In the genomic region with DNA sequence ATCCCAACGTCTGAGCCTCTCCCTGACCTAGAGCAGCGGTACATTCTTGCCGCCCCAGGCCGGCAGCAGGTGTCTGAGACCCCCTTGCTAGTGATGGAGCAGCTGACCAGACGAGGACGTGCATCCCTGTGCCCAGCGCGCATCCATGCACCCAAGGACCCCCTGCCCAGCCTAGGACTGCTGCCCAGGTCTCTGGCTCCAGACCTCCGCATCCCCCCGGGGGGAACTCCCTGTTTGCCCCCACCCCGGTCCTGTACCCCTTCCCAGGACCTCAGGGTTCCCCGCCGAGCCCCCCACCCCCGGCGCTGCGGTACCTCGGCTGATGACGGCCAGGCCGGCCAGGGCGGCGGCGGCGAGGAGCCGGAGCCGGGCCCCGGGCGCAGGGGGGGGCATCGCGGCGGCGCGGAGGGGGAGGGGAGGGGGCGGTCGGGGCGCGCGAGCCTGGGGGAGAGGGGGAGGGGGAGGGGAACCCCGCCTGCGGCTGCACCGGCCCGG, we compare ENCODE assay signal across 9 mouse cellular contexts. TPM values are rescaled to one million over a fixed set of nuclear protein-coding genes. Genes with fewer than 3 reads are reported as not detected.
DNase-seq lines count a peak whose midpoint lies in the region; ATAC-seq and TF ChIP-seq lines count a peak whose summit lies in the region.
"Had no signal": no experiment of that assay in that cellular context is flagged by ENCODE, and none has a peak within 500 bp of the region (broad histone marks: within the 10 kb centered on the region; RNA-seq: fewer than 3 reads in every experiment).

A gene (minus strand): TSS at position 445 of the 495 bp plus-strand sequence.

- peaks cover 24% of the 10 kb centered on the region for H3K4me1 ChIP-seq in E14TG2a.4 (replicated peaks; ENCODE audit: low read depth, low read length)
- H3K4me1 ChIP-seq in forebrain, embryonic 13.5 days, result peaks cover 19% of the 10 kb centered on the region
- H3K4me1 ChIP-seq in limb, embryonic 10.5 days, result peaks cover 14% of the 10 kb centered on the region

- peak; percentile 69 for ATAC-seq in forebrain, embryonic 13.5 days
- ATAC-seq in megakaryocyte progenitor cell, adult 5-6 weeks (replicated peaks; ENCODE audit: poor library complexity), result no peak

- no peak for TF ChIP-seq CTCF in E14TG2a.4 (conservative IDR thresholded peaks at IDR 0.05; ENCODE audit: low read length)

- peaks cover 84% of the 10 kb centered on the region for H3K27me3 ChIP-seq in E14TG2a.4 (ENCODE audit: insufficient read depth, low read length)
- H3K27me3 ChIP-seq in forebrain, embryonic 13.5 days, result peaks cover 3% of the 10 kb centered on the region; the same call in 1 of the 2 replicates
- peaks cover 63% of the 10 kb centered on the region for H3K27me3 ChIP-seq in limb, embryonic 10.5 days (ENCODE audit: low read depth, poor library complexity, severe bottlenecking)

- no peaks in the 10 kb centered on the region for H3K36me3 ChIP-seq in E14TG2a.4 (ENCODE audit: insufficient read depth, low read length)
- no peaks in the 10 kb centered on the region for H3K36me3 ChIP-seq in forebrain, embryonic 13.5 days (ENCODE audit: poor library complexity, severe bottlenecking)
- H3K36me3 ChIP-seq in limb, embryonic 10.5 days, result no peaks in the 10 kb centered on the region

- H3K9me3 ChIP-seq in E14TG2a.4 (ENCODE audit: low read length), result no peaks in the 10 kb centered on the region
- H3K9me3 ChIP-seq in forebrain, embryonic 13.5 days (replicated peaks), result no peaks in the 10 kb centered on the region
- H3K9me3 ChIP-seq in limb, embryonic 10.5 days (replicated peaks), result no peaks in the 10 kb centered on the region

- 3% methylated on average over 17 of the region's 41 CpGs for WGBS in forebrain, embryonic 13.5 days
- WGBS in limb, embryonic 10.5 days, result 2% methylated on average over 24 of the region's 41 CpGs

- DNase-seq in embryo, embryonic 10 days (ENCODE audit: low spot score), result peak; percentile 20
- no peak for DNase-seq in embryo, embryonic 11 days
- DNase-seq in limb, embryonic 10.5 days (ENCODE audit: low spot score), result peak; percentile 46
- peak; percentile 52 for DNase-seq in retina, postnatal 1 day
- no peak for DNase-seq in urinary bladder, postnatal 10 days (ENCODE audit: low spot score)

- peak within 1 kb of the TSS; percentile 72 for H3K4me3 ChIP-seq in E14TG2a.4 (replicated peaks; ENCODE audit: low read length)
- H3K4me3 ChIP-seq in forebrain, embryonic 13.5 days, result peak within 1 kb of the TSS; percentile 68
- peak within 1 kb of the TSS; percentile 67 for H3K4me3 ChIP-seq in limb, embryonic 10.5 days

- peak within 1 kb of the TSS; percentile 68 for H3K4me2 ChIP-seq in forebrain, embryonic 13.5 days

- H3K9ac ChIP-seq in forebrain, embryonic 13.5 days, result peak within 1 kb of the TSS; percentile 92

- H3K27ac ChIP-seq in forebrain, embryonic 13.5 days, result peak within 1 kb of the TSS; percentile 79
- peak within 1 kb of the TSS; percentile 88 for H3K27ac ChIP-seq in limb, embryonic 10.5 days

RNA-seq across cellular contexts. Expression of the gene that starts here (rescaled TPM):
- polyA plus RNA-seq in forebrain, embryonic 13.5 days (2015; fragmentation: Nextera tagmentation; extraction: Ambion mirVana), result 3.7 and 4.9 TPM in 2 replicates
- 0.21 and 0.46 TPM in 2 replicates for polyA plus RNA-seq in limb, embryonic 10.5 days (2016; fragmentation: Nextera tagmentation; extraction: Ambion mirVana)
- not detected in 2 replicates for total RNA-seq in megakaryocyte progenitor cell, adult 5-6 weeks (2015)
- not detected in 2 replicates for total RNA-seq in megakaryocyte progenitor cell, adult 5-6 weeks (2017)
- total RNA-seq: common myeloid progenitor, adult 5-6 weeks had no signal

Comparison
In these comparisons a context has a peak if more than half of its experiments do, and no peak if none do; other contexts are left out.
1. DNase-seq: peak in embryo, embryonic 10 days (single experiment) and retina, postnatal 1 day (single experiment); none in embryo, embryonic 11 days (single experiment) and urinary bladder, postnatal 10 days (single experiment).
2. Peak in DNase-seq, H3K4me3 ChIP-seq and H3K27ac ChIP-seq in limb, embryonic 10.5 days; RNA of the gene not detected or under 1 TPM.
3. Peak in every context shown above with its lines, with median percentiles within 50 percentile points of each other: H3K4me3 ChIP-seq.